Mouse (Mus musculus): Measurements from ENCODE around the gene Eps8l2. TPM values are rescaled to one million over a fixed set of nuclear protein-coding genes. Genes with fewer than 3 reads are reported as not detected.

Eps8l2 gene
- 120 and 128 TPM in 2 replicates for polyA plus RNA-seq (2012; rRNA removed)

DNA sequence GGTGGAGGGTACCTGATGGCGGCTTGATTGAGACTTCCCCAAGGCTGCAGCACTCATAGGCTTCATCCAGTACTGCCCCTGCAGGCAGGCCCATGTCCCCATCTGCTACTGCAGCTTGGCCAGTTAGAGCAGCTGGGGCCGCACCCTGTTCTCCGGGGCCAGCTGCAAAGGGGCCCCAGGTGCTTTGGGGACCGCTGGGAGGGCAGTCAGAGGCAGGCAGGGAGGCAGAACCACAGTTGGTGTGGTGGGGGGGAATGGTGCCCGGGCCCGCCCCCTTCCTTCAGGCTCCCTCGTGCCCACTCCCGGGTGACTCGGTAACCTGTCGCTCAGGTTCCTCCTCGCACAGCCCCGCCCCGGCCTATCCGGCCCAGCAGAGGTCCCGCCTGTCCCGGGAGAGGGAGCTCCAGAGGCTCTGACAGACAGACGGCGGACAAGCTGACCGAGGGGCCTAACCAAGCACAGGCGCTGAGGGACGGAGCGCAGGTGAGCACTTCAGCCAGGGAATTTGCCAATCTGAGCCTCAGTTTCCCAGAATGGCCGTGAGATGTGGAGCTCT is at the start of gene Eps8l2:
TSS of gene Eps8l2 (plus strand) at position 305 of the 556 bp plus-strand sequence.

DNA sequence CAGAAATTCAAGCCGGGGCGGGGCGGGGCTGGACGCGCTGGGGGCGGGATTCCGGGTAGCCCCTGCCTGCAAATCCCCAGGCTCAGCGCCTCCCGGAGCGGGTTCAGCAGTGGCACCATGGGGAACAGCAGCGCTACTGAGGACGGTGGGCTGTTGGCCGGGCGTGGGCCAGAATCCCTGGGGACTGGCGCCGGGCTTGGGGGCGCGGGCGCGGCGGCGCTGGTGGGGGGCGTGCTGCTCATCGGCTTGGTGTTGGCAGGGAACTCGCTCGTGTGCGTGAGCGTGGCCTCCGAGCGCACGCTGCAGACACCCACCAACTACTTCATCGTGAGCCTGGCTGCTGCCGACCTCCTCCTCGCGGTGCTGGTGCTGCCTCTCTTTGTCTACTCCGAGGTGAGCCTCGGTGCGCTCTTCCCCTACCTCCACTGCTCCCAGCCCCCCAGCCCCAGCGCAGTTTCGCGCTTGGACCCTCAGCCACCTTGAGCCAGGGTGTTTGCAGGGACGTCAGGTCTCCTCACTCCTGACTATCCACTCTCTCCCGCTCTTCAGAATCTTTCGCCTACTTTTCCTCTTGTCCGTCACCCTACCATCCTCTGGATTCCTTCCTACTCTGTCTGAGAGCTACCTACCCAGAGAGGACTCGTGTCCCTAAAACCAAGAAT is 46.6 kb upstream of the Eps8l2 start, which contains the start of gene Drd4:
TSS of gene Drd4 (plus strand) at position 86 of the 662 bp plus-strand sequence.

DNA sequence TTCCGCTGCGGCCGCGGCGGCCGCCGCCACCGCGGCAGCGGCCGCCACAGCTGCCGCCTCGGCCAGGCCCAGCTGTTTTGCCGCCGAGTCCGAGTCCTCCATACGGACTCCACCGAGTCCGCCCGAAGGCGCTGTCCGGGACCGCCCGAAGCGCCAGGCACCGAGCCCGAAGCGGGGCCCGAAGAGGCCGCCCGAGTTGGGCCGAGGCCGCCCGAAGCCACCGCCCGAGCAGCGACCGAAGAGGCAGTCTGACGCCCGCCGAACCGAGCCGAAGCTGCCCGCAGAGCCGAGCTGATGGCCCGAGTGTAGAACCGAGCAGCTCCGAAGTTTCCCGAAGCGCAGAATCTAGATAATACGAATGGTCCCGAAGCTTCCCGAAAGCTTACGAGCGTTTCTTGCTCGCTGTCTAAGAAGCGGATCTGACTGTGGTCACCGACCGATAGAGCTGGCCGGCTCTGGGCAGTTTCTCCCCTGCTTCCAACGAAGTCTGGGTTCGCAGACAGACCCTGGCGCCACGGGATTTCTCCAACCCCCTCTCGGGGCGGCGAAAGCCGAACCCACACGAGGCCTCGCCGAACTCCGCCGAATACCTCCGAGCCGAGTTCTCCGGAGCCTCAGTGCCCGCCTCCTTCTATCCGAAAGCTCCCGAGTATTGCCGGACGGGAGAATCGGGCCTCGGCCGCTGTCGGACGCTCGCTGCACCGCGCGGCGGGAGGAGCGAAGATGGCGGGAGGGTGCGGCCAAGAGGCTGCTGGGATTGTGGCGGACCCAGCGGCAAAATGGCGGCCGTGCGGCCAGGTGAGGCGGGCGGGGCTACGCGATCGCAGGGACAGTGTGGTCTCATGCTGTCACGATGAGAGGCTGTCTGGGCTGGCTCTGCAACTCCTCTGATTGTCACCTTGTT is 11.0 kb upstream of the Eps8l2 start, which contains the start of the genes Deaf1 and Tmem80:
TSS of gene Deaf1 (minus strand) at position 222 of the 904 bp plus-strand sequence.
TSS of gene Tmem80 (plus strand) at position 271 of the 904 bp plus-strand sequence.

DNA sequence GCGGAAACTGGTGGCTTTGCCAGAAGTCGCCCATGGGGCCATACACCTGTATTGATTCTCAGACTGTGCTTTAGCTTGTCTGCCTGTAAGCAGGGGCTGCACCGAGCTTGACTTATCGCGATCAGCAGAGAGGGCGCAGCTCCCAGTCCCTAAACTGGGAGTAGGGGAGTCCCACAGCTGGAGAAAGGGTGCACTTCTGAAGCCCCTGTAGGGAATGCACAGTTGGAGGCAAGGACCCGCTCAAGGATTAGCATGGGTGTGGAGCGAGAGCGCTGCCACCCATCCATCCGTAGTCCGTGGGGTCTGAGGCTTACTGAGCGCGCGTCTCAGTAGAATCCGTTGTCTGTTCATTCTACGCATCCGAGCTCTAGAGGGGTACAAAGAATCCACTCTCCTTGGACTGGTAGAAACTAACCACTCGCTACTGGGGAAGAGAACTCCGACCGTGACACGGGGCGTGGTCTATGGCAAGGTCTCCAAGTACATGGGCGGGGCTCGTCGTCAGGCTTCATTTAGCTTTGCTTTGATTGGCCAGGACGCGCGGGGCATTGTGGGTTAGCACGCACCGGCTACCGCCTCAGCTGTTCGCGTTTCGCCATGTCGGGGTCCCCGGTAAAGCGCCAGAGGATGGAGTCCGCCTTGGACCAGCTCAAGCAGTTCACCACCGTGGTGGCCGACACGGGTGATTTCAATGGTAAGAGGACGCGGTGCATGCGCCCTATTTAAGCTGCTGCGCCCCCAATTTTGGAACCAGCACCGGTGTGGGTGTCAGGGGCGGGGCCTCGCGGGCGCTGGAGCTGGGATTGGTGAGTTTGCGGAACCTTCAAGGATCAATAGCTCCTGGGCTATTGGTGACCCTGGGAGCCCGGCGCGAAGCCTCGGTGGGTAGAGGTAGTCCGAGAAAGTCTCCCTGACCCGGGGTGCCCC is 53.2 kb downstream of the Eps8l2 start, which contains the start of gene Taldo1:
TSS of gene Taldo1 (plus strand) at position 575 of the 927 bp plus-strand sequence.

Other genes with a start within 250 kb of the Eps8l2 start
- gene Sigirr, start 238.3 kb upstream of the Eps8l2 start, polyA plus RNA-seq (2012; rRNA removed), result 18.7 and 23.0 TPM in 2 replicates
- 18.4 and 22.0 TPM in 2 replicates for gene Ano9, start 221.1 kb upstream of the Eps8l2 start, polyA plus RNA-seq (2012; rRNA removed)
- gene Ptdss2, start 216.5 kb upstream of the Eps8l2 start, polyA plus RNA-seq (2012; rRNA removed), result 9.4 and 13.8 TPM in 2 replicates
- gene Rnh1, start 166.0 kb upstream of the Eps8l2 start, polyA plus RNA-seq (2012; rRNA removed), result 80.4 and 88.4 TPM in 2 replicates
- gene Hras, start 144.9 kb upstream of the Eps8l2 start, polyA plus RNA-seq (2012; rRNA removed), result 44.2 and 44.7 TPM in 2 replicates
- 2.5 and 2.6 TPM in 2 replicates for gene Lrrc56, start 144.7 kb upstream of the Eps8l2 start, polyA plus RNA-seq (2012; rRNA removed)
- 3.7 and 6.7 TPM in 2 replicates for gene Lmntd2, start 124.8 kb upstream of the Eps8l2 start, polyA plus RNA-seq (2012; rRNA removed)
- gene Rassf7, start 123.0 kb upstream of the Eps8l2 start, polyA plus RNA-seq (2012; rRNA removed), result 85.9 and 98.2 TPM in 2 replicates
- gene Phrf1, start 110.1 kb upstream of the Eps8l2 start, polyA plus RNA-seq (2012; rRNA removed), result 15.5 and 16.7 TPM in 2 replicates
- gene Irf7, start 72.4 kb upstream of the Eps8l2 start, polyA plus RNA-seq (2012; rRNA removed), result 43.3 and 72.0 TPM in 2 replicates
- gene Cdhr5, start 62.1 kb upstream of the Eps8l2 start, polyA plus RNA-seq (2012; rRNA removed), result 1.7 and 3.0 TPM in 2 replicates
- 0.56 and 1.6 TPM in 2 replicates for gene Sct, start 59.7 kb upstream of the Eps8l2 start, polyA plus RNA-seq (2012; rRNA removed)
- not detected in 2 replicates for gene Drd4, start 46.9 kb upstream of the Eps8l2 start, polyA plus RNA-seq (2012; rRNA removed)
- gene Deaf1, start 11.2 kb upstream of the Eps8l2 start, polyA plus RNA-seq (2012; rRNA removed), result 10.8 and 14.7 TPM in 2 replicates
- 8.8 and 10.4 TPM in 2 replicates for gene Tmem80, start 11.1 kb upstream of the Eps8l2 start, polyA plus RNA-seq (2012; rRNA removed)
- 99.5 and 105 TPM in 2 replicates for gene Taldo1, start 53.3 kb downstream of the Eps8l2 start, polyA plus RNA-seq (2012; rRNA removed)
- gene Gatd1, start 75.3 kb downstream of the Eps8l2 start, polyA plus RNA-seq (2012; rRNA removed), result 18.6 and 20.4 TPM in 2 replicates
- gene Cend1, start 90.6 kb downstream of the Eps8l2 start, polyA plus RNA-seq (2012; rRNA removed), result 1.4 and 1.5 TPM in 2 replicates
- 41.6 and 43.2 TPM in 2 replicates for gene Slc25a22, start 99.0 kb downstream of the Eps8l2 start, polyA plus RNA-seq (2012; rRNA removed)
- 4.1 and 4.6 TPM in 2 replicates for gene Pidd1, start 105.1 kb downstream of the Eps8l2 start, polyA plus RNA-seq (2012; rRNA removed)
- gene Rplp2, start 108.5 kb downstream of the Eps8l2 start, polyA plus RNA-seq (2012; rRNA removed), result 175 and 185 TPM in 2 replicates
- 120 and 147 TPM in 2 replicates for gene Pnpla2, start 116.3 kb downstream of the Eps8l2 start, polyA plus RNA-seq (2012; rRNA removed)
- 78.0 and 82.9 TPM in 2 replicates for gene Cracr2b, start 122.2 kb downstream of the Eps8l2 start, polyA plus RNA-seq (2012; rRNA removed)
- 169 and 189 TPM in 2 replicates for gene Cd151, start 128.5 kb downstream of the Eps8l2 start, polyA plus RNA-seq (2012; rRNA removed)
- gene Polr2l, start 136.3 kb downstream of the Eps8l2 start, polyA plus RNA-seq (2012; rRNA removed), result 16.5 and 20.9 TPM in 2 replicates
- 20.3 and 24.1 TPM in 2 replicates for gene Tspan4, start 136.4 kb downstream of the Eps8l2 start, polyA plus RNA-seq (2012; rRNA removed)
- 20.7 and 26.4 TPM in 2 replicates for gene Chid1, start 201.0 kb downstream of the Eps8l2 start, polyA plus RNA-seq (2012; rRNA removed)
- gene Ap2a2, start 223.3 kb downstream of the Eps8l2 start, polyA plus RNA-seq (2012; rRNA removed), result 18.1 and 23.1 TPM in 2 replicates

Measured in stomach, adult 2 months (tissue).